Mouse (Mus musculus) ES-Bruce4 (cell line): Measurements from ENCODE around the gene Actn3.

Experiments used
- CTCF ChIP-seq: IDR thresholded peaks from one replicate; pipeline ENCODE4 v1.8.1; 2011; ENCODE audit warnings: low read depth, low read length
- POLR2A ChIP-seq: IDR thresholded peaks from one replicate; pipeline ENCODE4 v1.8.1; 2011; ENCODE audit warnings: low read length; ENCODE audit not compliant: insufficient read depth

- TF ChIP-seq CTCF (no peak), POLR2A (no peak)
Observed at GRCm38 (mm10) chr19:4883961-4884360, 6.3 kb upstream of the Actn3 start.
